Mouse (Mus musculus) retina, postnatal 1 day (tissue): ENCODE measurements at regions not wholly inside any gene's neighbourhood (a gene's known extent, or its start where the extent isn't known, plus 50 kb on each side); places are given as distances from the start of the nearest gene placed in this dataset.
"Not testable (repeated sequence)": the region's sequence is repeated elsewhere in the genome, so short reads cannot be mapped to it uniquely, and the experiment has no call there.

Source experiments
- DNase-seq: peaks from one replicate; pipeline ENCODE4 v3.0.0-alpha.2; 2012

DNA sequence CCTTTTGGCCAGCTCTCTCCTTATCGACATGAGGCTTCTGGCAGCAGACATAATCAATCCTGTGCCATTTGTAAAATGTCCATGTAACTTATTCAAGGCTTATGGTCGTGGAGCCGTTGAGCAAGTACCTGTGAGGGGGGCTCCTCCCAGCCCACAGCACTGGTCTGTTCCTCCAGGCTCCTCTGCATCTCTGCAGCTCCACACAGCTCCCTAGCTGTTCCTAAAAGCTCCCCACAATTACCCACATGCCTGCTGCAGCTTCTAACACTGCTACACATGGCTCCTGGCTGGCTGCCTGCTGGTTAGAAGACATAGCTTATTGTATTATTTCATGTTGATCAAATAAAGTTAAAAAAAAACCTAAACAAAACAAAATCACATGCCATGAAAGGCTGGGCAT is 77.9 kb downstream of the Tcp10c start:
- not testable (repeated sequence) for DNase-seq

DNA sequence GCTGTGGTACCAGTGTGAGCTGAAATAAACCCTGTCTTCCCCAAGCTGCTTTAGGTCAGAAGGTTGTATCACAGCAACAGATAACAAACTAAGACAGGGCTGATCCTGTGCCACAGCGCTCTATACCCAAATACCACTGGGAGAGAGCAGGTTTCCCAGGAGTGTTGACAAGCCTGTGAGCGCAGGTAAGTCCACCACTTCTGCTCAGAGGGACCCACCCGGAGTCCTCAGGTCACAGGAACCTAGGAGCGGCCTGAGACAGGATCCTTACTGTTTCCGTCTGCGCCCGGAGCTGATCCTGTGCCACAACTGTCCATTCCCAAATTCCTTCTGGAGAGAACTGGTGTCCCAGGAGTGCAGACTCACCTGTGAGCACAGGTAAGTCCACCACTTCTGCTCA is 79.8 kb downstream of the Tcp10c start:
- DNase-seq: not testable (repeated sequence)

DNA sequence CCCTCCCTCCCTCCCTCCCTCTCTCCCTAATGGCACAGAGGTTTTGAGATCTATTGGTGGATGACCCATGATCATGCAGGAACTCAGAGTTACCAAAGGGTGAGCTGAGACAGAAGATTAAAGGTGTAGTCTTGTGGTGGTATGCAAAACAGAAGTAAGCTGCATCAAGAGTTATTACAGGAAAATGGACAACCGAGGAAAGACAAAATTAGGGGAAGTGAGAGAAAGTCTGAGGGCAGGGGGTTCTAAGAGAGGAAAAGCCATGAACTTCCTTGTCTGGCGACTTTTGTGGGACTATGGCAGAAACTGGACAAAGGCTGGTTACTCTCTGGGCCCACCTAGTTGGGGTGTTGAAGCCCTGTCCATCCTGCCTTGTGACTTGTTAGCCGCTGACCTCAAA is 84.4 kb downstream of the Tcp10c start:
- not testable (repeated sequence) for DNase-seq

DNA sequence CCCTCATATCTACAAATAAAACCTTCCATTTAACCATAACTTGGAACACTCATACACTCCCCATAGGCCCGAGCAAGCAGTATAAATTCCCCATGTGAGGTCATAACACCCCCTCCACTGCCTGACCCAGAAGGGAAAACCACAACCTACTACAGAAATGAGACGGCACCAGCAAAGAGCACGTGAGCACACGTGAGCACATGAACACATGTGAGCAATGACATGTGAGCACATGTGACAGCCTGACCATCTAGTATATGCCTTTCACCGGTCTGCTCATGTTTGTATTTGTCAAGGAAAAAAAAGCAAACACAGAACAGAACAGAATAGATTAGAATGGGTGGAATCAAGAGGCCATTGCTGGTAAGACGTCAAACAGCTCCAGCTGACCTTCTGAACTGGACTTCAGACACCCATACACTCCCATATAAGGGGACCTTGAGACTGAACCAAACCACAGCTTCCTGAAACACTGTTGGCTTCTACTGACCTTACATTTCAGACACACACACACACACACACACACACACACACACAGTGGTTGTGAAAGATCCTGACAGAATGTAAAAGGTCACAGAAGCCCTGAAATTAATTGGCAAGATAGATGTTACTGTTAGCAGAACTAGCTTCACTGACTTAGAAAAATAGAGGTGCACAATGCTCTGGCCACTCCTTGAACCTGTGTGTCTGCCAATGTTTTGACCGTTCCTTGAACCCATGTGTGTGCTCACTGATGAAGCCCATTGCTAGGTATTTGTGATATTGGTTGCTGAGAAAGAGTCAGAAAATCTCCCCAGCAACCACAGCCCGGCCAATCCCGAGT is 86.5 kb downstream of the Tcp10c start:
- not testable (repeated sequence) for DNase-seq

DNA sequence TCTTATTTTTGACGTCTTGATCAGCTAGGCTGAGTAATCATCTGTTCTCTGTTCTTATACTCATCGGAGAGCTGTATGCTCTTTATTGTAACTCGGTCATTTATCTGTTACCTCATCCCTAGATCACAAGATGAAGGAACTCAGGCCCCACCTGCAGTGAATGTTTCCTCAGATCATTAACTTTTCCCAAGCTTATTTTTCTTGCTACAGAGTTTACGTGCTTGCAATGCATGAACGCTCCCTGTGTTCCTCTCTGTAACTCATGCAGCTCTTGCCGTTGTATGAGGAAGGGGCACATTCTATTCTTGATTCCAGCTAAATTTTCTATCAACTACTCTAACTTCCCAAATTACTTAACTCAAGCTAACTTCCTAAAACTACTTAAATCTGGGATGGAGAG is 87.9 kb downstream of the Tcp10c start:
- DNase-seq: not testable (repeated sequence)

DNA sequence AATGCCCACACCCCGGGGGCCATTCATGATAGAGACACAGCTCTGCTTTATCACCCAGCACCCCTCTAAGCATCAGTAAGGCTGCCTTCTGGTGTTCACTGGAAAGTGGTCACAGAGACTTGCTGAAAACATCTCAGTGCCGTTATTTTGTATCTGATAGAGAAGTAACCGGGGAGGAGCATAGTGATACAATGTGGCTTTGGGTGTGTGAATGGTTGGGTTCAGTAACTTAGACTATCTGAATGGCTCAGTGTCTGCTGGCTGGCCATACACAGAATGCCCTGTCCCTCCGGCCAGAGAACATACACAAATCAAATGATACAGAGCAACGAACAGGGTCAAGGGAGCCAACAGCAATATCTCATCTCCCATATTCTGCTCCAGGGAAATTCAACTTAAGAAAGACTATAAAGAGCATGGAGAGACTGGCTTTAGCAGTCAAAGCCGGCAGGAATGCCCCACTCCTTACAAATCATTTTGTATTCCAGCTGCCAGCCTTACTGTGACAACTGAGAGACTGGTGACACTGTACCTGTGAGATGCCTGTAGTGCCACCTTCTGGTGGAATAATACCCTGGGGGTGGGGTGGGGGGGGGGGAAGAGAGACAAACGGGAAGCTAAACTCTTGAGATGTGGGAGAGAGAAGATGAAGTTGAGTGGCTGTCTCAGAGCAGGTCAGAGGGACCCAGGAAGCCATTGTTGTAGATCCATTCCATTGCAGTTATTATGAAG is 102.7 kb downstream of the Tcp10c start:
- not testable (repeated sequence) for DNase-seq

DNA sequence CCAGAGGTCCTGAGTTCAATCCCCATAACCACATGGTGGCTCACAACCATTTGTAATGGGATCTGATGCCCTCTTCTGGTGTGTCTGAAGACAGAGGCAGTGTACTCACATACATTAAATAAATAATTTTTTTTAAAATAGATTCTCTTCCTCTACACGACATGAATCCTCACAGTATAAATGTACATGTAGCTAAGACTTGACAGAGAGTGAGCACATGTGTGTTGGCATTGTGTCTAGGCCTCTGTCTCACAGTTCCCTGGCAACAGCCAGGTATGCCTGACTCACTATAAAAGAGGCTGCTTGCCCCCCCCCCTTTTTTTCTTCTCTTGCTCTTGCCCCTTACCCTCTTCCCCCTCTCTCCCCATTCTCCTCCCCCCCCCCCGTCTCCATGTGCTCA is 103.6 kb downstream of the Tcp10c start:
- DNase-seq: not testable (repeated sequence)

DNA sequence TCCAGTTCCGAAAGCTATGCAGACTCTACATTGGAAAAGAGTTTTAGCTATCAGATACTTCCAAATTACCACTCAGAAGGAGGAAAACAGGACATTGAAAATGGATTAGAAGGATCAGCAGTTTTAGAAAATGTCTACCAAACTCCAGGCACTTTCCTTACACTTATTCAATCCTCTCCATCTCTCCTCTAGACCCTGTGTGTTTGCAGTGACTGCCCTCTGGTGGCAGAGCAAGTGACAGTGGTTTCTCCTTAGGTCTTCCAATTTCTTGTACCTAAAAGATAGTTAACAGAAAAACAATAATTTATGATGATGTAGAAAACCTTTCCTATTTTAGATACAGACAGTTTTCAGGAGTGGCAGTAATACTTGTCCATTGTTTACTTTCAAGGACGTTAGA is 104.4 kb downstream of the Tcp10c start:
- DNase-seq: not testable (repeated sequence)

DNA sequence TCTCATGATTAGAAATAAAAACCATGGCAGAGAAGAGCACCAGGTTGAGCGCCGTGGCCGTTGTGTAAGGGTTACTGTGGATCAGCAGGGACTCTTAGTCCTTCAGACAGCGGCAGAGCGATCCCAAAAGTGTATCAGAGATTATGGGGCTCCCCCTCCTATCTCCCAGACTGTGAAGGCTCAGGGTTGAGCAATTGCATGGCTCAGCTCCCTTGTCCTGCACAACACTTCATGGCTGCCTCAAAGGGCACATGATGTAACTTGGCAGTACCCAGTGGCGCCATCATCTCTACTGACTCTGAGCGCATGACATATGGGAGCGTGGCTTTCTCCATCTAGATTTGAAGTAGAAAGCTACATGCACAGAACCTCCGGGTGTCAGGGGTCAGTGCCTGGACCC is 108.3 kb downstream of the Tcp10c start:
- DNase-seq: not testable (repeated sequence)

DNA sequence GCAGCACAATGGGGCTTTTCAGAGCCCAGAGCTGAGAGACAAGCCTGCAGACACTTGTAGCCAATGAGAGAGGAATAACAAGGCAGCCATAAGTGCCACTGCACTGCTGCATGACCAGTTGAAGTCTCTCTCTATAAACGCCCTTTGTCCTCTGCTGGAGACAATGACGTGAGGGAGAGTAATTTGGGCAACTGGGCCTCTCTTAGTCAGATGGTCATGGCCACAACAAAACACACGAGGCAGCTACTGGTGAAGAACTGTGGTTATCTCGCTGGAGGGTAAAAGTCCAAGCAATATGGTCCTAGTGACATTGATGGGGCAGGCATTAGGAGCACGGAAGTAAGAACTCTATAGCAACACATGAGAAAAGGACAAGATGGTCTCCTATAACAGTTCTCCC is 111.5 kb downstream of the Tcp10c start:
- not testable (repeated sequence) for DNase-seq

DNA sequence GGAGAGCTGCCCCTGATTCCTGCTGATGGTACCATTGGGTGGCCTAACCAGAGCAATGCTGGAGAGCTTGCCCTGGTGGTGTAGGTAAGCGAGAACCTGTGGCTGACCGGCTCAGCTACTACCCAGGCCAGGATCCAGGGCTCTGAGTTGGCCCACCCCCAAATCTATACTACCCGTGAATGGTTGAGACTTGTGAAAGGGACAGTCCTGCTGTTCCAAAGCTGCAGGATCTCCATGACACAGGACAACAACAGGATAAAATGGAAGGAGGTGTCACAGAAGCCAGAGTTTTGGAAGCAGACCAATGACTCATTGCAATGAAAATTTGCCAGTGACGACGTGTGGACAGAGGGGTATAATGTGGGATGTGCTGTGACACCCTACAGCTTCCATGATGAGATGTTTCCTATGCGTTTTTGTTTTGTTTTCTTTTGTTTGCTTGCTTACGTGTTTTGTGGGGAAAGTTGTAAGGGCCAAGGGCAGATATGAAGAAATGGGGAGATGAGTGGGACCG is 115.6 kb downstream of the Tcp10c start:
- DNase-seq: not testable (repeated sequence)

DNA sequence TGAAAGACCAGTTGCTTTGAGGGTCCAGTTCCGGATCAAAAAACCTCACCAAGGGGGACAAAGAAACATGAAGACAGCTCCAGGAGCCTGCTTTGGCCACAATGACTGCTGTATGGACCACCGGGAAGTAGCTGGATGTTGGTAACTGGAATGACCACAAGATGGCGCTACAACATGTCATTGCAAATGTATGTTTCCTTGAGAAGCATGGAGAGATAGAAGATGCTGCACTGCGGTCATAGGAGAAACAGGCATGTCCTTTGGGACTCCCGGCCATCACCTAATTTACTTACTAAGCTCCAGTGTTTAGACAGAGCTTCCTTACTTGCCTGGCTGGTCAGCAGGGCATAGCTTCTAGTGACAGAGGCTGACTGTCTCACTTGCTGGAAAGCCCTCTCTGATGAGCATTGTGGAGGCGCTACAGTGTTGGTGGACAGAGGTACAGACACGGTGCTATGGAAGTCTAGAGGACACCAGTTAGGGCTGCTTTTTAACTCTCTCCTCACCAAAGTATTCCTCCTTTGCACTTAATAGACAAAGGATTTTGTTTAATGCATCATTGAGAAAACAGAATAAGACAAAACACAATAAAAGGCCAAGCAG is 118.2 kb downstream of the Tcp10c start:
- peak; percentile 88 for DNase-seq

DNA sequence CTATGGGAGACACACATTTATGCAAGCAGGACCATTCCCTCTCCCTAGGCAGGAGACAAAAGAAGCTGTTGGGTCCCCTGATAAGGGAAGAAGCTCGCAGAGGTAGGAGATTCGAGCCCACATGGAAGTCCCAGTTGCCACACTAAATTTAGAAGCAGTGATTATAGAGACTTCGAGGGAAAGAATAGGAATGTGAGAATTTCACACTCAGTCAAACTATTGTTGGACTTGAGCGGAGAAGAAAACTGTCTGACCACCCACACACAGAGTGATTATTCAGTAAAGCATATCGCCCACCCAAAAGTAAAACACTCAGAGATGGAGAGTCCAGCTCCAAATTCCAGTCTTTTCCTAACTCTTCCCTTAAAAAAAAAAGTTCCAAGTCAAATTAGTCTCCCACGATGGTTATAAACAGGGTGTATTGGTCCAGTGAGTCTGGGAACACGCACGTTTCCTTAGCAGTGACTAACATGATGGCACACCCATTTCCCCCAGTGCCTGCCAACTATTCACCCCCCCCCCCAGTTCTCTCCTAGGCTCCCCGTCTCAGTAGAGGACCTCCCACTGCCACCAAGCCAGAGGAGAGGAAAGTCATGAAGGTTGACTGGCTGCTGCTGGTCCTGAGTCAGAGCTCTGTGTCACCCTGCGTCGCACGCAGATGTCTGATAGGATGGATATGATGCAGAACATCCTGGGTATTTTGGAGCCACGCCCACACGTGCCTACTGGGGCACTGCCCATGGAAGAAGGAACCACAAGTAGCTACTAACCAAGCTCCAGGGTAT is 120.1 kb downstream of the Tcp10c start:
- no peak for DNase-seq

DNA sequence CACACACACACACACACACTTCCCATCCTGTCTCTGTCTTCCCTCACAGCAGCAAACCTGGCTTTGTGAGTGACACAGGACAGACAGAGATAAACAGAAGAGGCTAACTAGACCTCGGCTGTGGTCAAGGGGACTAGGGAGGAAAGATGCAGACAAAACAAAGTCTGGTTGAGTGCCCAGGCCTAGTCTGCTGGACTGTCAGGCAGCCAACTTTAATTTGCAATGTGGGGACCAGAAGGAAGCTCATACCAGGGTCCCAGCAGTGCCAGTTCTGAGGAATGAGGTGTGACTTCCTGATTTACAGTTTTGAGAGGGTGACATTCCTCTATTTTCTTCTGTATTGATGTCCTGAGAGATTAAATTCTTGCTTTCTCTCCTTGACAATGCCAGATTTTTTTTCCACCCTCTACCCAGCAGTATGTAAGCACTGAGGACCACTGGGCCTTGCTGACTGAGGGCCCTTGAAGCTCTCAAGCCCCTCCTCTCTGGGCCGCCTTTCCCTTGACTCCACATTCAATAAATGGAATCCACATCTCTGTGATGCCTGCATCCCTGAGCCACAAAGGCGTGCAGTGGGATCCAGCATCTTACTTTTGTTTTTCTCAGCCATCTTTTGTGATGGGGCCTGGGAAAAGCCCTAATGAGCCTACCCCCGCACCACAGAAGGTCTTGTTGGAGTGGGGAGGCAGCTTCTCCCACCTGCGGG is 124.6 kb downstream of the Tcp10c start:
- peak; percentile 47 for DNase-seq

DNA sequence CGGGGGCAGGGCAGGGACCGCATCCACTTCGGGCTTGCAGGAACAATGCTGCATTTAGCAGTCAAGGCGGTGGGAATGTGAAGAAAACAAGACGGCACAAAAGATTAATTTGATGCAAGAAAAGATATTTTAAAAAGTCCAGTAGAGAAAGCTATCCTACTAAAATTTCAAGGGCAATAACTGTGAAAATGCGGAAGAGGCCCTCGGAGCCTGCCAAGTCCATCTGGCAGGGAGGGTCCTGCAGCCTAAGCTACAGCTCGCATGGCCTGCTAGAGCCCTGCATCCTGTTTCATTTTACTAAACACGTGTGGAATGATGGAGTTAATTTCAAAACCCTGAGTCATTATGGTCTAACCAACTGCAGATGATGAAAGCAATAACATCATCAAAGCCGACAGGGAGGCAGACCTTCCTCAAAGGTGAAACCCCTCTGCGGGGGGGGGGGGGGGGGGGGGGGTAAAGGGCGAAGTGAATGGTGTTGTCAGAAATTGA is 125.2 kb downstream of the Tcp10c start:
- DNase-seq: no peak

DNA sequence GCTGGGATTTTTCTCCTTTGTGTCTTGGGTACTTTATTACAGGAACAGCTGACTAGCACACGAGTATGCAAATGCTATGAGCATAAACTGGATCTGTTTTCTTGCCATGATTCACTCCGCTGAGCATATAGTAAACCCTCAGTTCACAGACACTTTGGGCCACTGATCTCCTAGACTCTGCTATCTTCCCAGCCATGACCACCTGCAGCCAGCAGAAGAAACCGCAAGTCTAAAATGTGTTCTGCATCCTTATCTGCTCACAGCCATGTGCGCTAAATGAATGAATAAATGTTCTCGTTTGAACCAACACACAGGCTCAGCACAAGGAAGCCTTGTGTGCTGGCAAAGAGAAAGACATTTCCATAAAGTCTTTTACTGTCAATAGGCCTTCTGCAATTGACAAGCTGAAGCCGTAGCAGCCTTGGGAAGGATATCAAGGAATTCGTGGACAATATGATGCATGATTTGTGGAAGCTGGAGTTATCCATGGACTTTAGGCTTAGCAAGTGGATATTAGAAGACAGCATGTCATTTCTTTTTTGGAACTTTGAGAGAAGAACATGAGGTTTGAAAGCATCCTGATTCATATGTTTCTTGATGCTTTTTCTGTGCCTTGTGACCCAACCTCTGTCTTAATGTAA is 127.2 kb downstream of the Tcp10c start:
- no peak for DNase-seq

DNA sequence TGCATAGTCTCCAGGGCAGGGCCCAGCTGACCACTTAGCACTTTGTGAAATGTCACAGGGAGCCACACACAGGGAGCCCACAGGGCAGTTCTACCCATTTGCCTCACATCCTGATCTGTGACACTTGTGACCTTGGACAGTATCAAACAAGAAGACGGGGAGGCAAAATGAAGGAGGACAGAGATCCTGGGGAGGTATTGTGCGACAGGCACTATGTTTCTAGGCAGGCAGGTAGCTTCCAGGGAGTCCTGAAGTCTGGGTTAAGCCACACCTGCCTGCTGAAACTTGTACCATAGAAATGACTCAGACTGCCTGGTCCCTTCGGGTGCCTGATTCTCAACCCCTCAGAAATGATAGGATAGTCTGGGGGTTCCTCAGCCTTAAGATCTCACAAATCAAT is 127.8 kb downstream of the Tcp10c start:
- no peak for DNase-seq

DNA sequence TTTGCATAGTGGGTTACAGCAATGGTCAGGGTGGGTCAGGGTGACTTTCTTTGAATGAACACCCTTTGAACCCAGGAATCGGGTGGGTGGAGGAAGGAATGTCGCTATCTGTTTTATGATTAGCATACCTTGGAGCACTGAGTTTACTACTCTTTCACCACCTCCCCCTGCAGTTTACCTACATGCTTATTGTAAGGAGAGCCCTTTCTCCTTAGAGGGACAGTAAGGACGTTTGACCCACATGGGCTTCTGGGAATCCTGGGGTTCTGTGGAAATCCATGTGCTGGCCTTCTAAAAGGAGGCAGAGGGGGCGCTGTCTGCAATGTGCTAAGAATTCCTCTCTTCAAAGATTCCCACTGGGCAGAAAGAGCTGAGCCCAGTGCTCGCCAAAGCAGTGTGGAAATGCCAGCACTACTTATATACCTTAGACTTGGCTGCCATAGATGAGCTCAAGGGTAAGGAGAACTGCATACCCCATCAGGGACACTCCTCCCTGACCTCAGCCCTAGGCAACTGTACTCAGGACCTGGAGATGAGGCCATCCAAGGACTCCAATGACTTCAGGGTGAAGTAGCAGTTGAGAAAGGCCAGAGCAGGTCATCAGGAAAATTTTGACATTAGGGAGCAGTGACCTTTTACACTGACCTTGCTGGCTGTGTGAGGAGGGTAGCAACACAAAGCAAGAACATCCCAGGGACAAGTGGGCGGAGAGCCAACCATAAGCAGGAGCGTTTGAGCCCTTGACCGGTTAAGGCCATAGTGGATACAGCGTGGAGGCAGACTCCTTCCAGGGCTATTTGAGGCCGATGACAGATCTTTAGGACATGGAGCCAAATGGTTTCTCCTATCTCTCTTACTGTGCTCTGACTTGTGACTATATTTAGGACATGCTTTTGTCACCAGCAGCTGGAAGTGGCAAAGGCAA is 133.2 kb downstream of the Tcp10c start:
- no peak for DNase-seq

DNA sequence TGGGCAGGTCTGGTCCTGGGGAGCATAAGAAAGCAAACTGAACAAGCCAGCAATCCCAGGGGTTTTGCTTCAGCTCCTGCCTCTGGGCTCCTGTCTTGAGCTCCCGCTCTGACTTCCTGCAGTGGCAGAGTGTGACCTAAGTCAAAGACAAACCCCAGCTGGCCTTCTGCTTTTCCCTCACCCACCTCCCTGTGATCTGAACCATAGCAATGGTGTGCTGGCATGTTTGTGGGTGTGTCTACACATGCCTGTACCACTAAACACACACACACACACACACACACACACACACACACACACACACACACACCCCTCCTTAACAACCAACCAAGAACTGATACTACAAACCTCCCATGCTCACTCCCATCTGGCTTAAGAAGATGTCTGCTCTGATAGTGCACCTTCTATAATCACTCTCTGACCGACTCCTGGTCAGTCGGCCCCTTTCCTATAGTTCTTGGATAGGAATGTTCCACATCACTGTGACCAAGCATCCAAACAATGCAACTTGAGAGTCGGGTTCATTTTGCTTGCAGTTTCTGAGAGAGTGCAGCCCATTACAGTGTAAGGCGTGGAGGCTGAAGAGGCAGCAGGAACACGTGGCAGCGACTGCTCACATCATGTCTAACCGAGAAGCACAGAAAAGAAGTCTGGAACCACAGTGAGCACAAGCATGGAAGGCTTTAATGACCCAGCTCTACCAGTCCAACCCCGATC is 134.4 kb downstream of the Tcp10c start:
- no peak for DNase-seq

DNA sequence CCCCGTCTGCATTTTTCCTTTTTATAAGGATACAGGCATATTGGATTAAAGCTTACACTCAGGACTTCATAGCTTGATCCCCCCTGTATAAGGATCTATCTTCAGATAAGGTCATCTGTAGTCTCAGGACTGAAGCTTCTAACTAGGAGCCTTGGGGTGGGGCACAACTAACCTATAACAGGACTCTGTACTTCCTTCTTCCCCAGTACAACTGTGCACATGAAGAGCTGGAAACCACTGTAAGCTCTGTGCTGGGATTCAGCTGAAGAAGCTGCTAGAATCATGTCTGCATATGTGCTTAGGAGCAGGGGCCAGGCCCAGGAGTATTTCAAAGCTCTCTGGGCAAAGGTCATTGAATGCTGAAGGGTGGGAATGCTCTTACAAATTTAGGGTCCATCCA is 137.9 kb downstream of the Tcp10c start:
- not testable (repeated sequence) for DNase-seq
